Mouse (Mus musculus) C2C12 (cell line): ENCODE measurements at regions not wholly inside any gene's neighbourhood (a gene's known extent, or its start where the extent isn't known, plus 50 kb on each side); places are given as distances from the start of the nearest gene placed in this dataset.

Source experiments
- CEBPB ChIP-seq: IDR thresholded peaks from one replicate; pipeline ENCODE4 v1.6.1; 2011; ENCODE audit warnings: low read depth, mild to moderate bottlenecking, control low read depth, moderate library complexity
- CTCF ChIP-seq: IDR thresholded peaks from one replicate; pipeline ENCODE4 v1.5.1; 2011; ENCODE audit not compliant: control insufficient read depth, insufficient read depth, insufficient read length
- MAX ChIP-seq: IDR thresholded peaks from one replicate; pipeline ENCODE4 v1.6.1; 2011; ENCODE audit warnings: mild to moderate bottlenecking, control low read depth
- MYOD1 ChIP-seq: IDR thresholded peaks from one replicate; pipeline ENCODE4 v1.6.1; 2011; ENCODE audit warnings: low read depth; ENCODE audit not compliant: control insufficient read depth, insufficient read length

- TF ChIP-seq CTCF (no peak), MYOD1 (no peak), MAX (no peak), CEBPB (no peak)
These were observed 340.6 kb upstream of the Gm5415 start for GRCm38 (mm10) chr1:32887728-32888127.
